Mouse (Mus musculus): ENCODE measurements around the gene Calhm3. TPM values are rescaled to one million over a fixed set of nuclear protein-coding genes. Genes with fewer than 3 reads are reported as not detected.

Gene Calhm3
- polyA plus RNA-seq, 1 experiment from 2014 or later = not detected

- Histone ChIP-seq H3K27me3 (ENCODE audit: control insufficient read depth, insufficient read depth, low read length) (no peaks in the 10 kb centered on the region), H3K9me3 (ENCODE audit: control insufficient read depth, low read length) (peaks cover 3% of the 10 kb centered on the region; the same call in 1 of the 2 replicates), H3K4me2 (ENCODE audit: low read length) (no peak overlapping the region), H3K4me1 (ENCODE audit: control insufficient read depth, insufficient read depth, low read length) (0 out of 2 replicates have a peak, but pooled peaks cover 3% of the 10 kb centered on the region), H3K9ac (replicated peaks; ENCODE audit: low read length) (no peak overlapping the region), H3K4me3 (replicated peaks; ENCODE audit: low read depth, low read length) (no peak overlapping the region), H3K36me3 (ENCODE audit: control insufficient read depth, insufficient read depth, low read length) (no peaks in the 10 kb centered on the region), H3K27ac (replicated peaks; ENCODE audit: low read depth, low read length) (no peak overlapping the region)
- 41% methylated on average over 15 of the region's 15 CpGs for WGBS
- ATAC-seq (ENCODE audit: low FRiP score, low TSS enrichment) (no peak), DNase-seq (no peak)
These were observed 29.1 kb upstream of the Calhm3 start for GRCm38 (mm10) chr19:47186514-47187275.

GRCm38 (mm10) chr19:47184736-47185135 lies 27.2 kb upstream of the Calhm3 start:
- H3K36me3 ChIP-seq (ENCODE audit: control insufficient read depth, insufficient read depth, low read length) = no peaks in the 10 kb centered on the region
- WGBS = 70% methylated on average over 4 of the region's 4 CpGs
- no peak overlapping the region for H3K4me3 ChIP-seq (replicated peaks; ENCODE audit: low read depth, low read length)
- DNase-seq = no peak
- H3K27me3 ChIP-seq (ENCODE audit: control insufficient read depth, insufficient read depth, low read length) = peaks cover 10% of the 10 kb centered on the region; the same call in 1 of the 2 replicates
- no peak overlapping the region for H3K27ac ChIP-seq (replicated peaks; ENCODE audit: low read depth, low read length)
- H3K4me2 ChIP-seq (ENCODE audit: low read length) = no peak overlapping the region
- H3K9ac ChIP-seq (replicated peaks; ENCODE audit: low read length) = no peak overlapping the region
- peaks cover 3% of the 10 kb centered on the region; the same call in 1 of the 2 replicates for H3K9me3 ChIP-seq (ENCODE audit: control insufficient read depth, low read length)
- H3K4me1 ChIP-seq (ENCODE audit: control insufficient read depth, insufficient read depth, low read length) = peaks cover 3% of the 10 kb centered on the region; the same call in 1 of the 2 replicates
- no peak for ATAC-seq (ENCODE audit: low FRiP score, low TSS enrichment)

GRCm38 (mm10) chr19:47184221-47184620 lies 26.7 kb upstream of the Calhm3 start:
- no peak overlapping the region for H3K4me2 ChIP-seq (ENCODE audit: low read length)
- peaks cover 12% of the 10 kb centered on the region; the same call in 1 of the 2 replicates for H3K27me3 ChIP-seq (ENCODE audit: control insufficient read depth, insufficient read depth, low read length)
- DNase-seq = no peak
- H3K9me3 ChIP-seq (ENCODE audit: control insufficient read depth, low read length) = peaks cover 3% of the 10 kb centered on the region; the same call in 1 of the 2 replicates
- H3K4me3 ChIP-seq (replicated peaks; ENCODE audit: low read depth, low read length) = no peak overlapping the region
- H3K27ac ChIP-seq (replicated peaks; ENCODE audit: low read depth, low read length) = no peak overlapping the region
- no peaks in the 10 kb centered on the region for H3K36me3 ChIP-seq (ENCODE audit: control insufficient read depth, insufficient read depth, low read length)
- no peak overlapping the region for H3K9ac ChIP-seq (replicated peaks; ENCODE audit: low read length)
- 69% methylated on average over 8 of the region's 8 CpGs for WGBS
- ATAC-seq (ENCODE audit: low FRiP score, low TSS enrichment) = no peak
- peaks cover 3% of the 10 kb centered on the region; the same call in 1 of the 2 replicates for H3K4me1 ChIP-seq (ENCODE audit: control insufficient read depth, insufficient read depth, low read length)

GRCm38 (mm10) chr19:47180011-47180410 lies 22.4 kb upstream of the Calhm3 start:
- DNase-seq (no peak), ATAC-seq (ENCODE audit: low FRiP score, low TSS enrichment) (no peak)
- H3K27ac ChIP-seq (replicated peaks; ENCODE audit: low read depth, low read length) = no peak overlapping the region
- H3K27me3 ChIP-seq (ENCODE audit: control insufficient read depth, insufficient read depth, low read length) = peaks cover 12% of the 10 kb centered on the region; the same call in 1 of the 2 replicates
- peaks cover 3% of the 10 kb centered on the region; the same call in 1 of the 2 replicates for H3K9me3 ChIP-seq (ENCODE audit: control insufficient read depth, low read length)
- peak overlapping the region; percentile 67 for H3K9ac ChIP-seq (replicated peaks; ENCODE audit: low read length)
- H3K4me3 ChIP-seq (replicated peaks; ENCODE audit: low read depth, low read length) = peak overlapping the region; percentile 68
- 13% methylated on average over 8 of the region's 8 CpGs for WGBS
- H3K4me2 ChIP-seq (ENCODE audit: low read length) = peak overlapping the region; percentile 93
- no peaks in the 10 kb centered on the region; the same call in 1 of the 2 replicates for H3K4me1 ChIP-seq (ENCODE audit: control insufficient read depth, insufficient read depth, low read length)
- no peaks in the 10 kb centered on the region for H3K36me3 ChIP-seq (ENCODE audit: control insufficient read depth, insufficient read depth, low read length)

- peaks cover 12% of the 10 kb centered on the region; the same call in 1 of the 2 replicates for H3K27me3 ChIP-seq (ENCODE audit: control insufficient read depth, insufficient read depth, low read length)
- H3K4me1 ChIP-seq (ENCODE audit: control insufficient read depth, insufficient read depth, low read length) = no peaks in the 10 kb centered on the region; the same call in 1 of the 2 replicates
- no peaks in the 10 kb centered on the region for H3K36me3 ChIP-seq (ENCODE audit: control insufficient read depth, insufficient read depth, low read length)
- peak overlapping the region; percentile 72 for H3K27ac ChIP-seq (replicated peaks; ENCODE audit: low read depth, low read length)
- WGBS = under 1% methylated on average over 38 of the region's 42 CpGs
- ATAC-seq (ENCODE audit: low FRiP score, low TSS enrichment) (peak; percentile 29; the same call in 1 of the 2 replicates), DNase-seq (peak; percentile 73)
- H3K4me3 ChIP-seq (replicated peaks; ENCODE audit: low read depth, low read length) = peak overlapping the region; percentile 68
- H3K9ac ChIP-seq (replicated peaks; ENCODE audit: low read length) = peak overlapping the region; percentile 67
- H3K4me2 ChIP-seq (ENCODE audit: low read length) = peak overlapping the region; percentile 93
- H3K9me3 ChIP-seq (ENCODE audit: control insufficient read depth, low read length) = peaks cover 3% of the 10 kb centered on the region; the same call in 1 of the 2 replicates
These were observed 21.8 kb upstream of the Calhm3 start for GRCm38 (mm10) chr19:47179272-47179809.

GRCm38 (mm10) chr19:47178431-47179271 lies 21.1 kb upstream of the Calhm3 start, which contains the start of gene Neurl1a:
Gene Neurl1a (plus strand): TSS chr19:47178820.
- WGBS = under 1% methylated on average over 76 of the region's 98 CpGs
- peak within 1 kb of the TSS; percentile 68 for H3K4me3 ChIP-seq (replicated peaks; ENCODE audit: low read depth, low read length)
- peak; percentile 88 for DNase-seq

GRCm38 (mm10) chr19:47178001-47178400 lies 20.4 kb upstream of the Calhm3 start:
- peak overlapping the region; percentile 93 for H3K4me2 ChIP-seq (ENCODE audit: low read length)
- WGBS = 25% methylated on average over 10 of the region's 10 CpGs
- H3K9ac ChIP-seq (replicated peaks; ENCODE audit: low read length) = no peak overlapping the region; the same call in 1 of the 2 replicates
- H3K4me3 ChIP-seq (replicated peaks; ENCODE audit: low read depth, low read length) = peak overlapping the region; percentile 68; the same call in 1 of the 2 replicates
- ATAC-seq (ENCODE audit: low FRiP score, low TSS enrichment) = 0 out of 2 replicates have a peak, but pooled peaks have one; percentile 8
- peak overlapping the region; percentile 72; the same call in 1 of the 2 replicates for H3K27ac ChIP-seq (replicated peaks; ENCODE audit: low read depth, low read length)
- H3K27me3 ChIP-seq (ENCODE audit: control insufficient read depth, insufficient read depth, low read length) = peaks cover 12% of the 10 kb centered on the region; the same call in 1 of the 2 replicates
- DNase-seq = peak; percentile 51
- no peaks in the 10 kb centered on the region; the same call in 1 of the 2 replicates for H3K4me1 ChIP-seq (ENCODE audit: control insufficient read depth, insufficient read depth, low read length)
- no peaks in the 10 kb centered on the region for H3K36me3 ChIP-seq (ENCODE audit: control insufficient read depth, insufficient read depth, low read length)
- peaks cover 3% of the 10 kb centered on the region; the same call in 1 of the 2 replicates for H3K9me3 ChIP-seq (ENCODE audit: control insufficient read depth, low read length)

More at GRCm38 (mm10) chr19:47178431-47179271, 21.1 kb upstream of the Calhm3 start, which contains the start of gene Neurl1a:
- Histone ChIP-seq H3K4me1 (ENCODE audit: control insufficient read depth, insufficient read depth, low read length) (no peaks in the 10 kb centered on the region; the same call in 1 of the 2 replicates), H3K4me2 (ENCODE audit: low read length) (peak within 1 kb of the TSS; percentile 93), H3K27ac (replicated peaks; ENCODE audit: low read depth, low read length) (peak within 1 kb of the TSS; percentile 72), H3K36me3 (ENCODE audit: control insufficient read depth, insufficient read depth, low read length) (no peaks in the 10 kb centered on the region), H3K27me3 (ENCODE audit: control insufficient read depth, insufficient read depth, low read length) (peaks cover 12% of the 10 kb centered on the region; the same call in 1 of the 2 replicates), H3K9me3 (ENCODE audit: control insufficient read depth, low read length) (peaks cover 3% of the 10 kb centered on the region; the same call in 1 of the 2 replicates), H3K9ac (replicated peaks; ENCODE audit: low read length) (peak within 1 kb of the TSS; percentile 67)
- peak; percentile 63 for ATAC-seq (ENCODE audit: low FRiP score, low TSS enrichment)
